Mouse (Mus musculus) activated CD4-positive, CD25-positive, alpha-beta regulatory T cell, adult 9 weeks (primary cell): ENCODE measurements around the gene Olfr1303. TPM values are rescaled to one million over a fixed set of nuclear protein-coding genes. Genes with fewer than 3 reads are reported as not detected.

Experiments
- polyA plus RNA-seq: library from polyadenylated mRNA; unstranded; fragments of 100-300 nt; shearing (Covaris generic); gene quantifications from one replicate; pipeline ENCODE4 v1.2.1, GENCODE M21; 2017

Gene Olfr1303
- polyA plus RNA-seq = not detected

DNA sequence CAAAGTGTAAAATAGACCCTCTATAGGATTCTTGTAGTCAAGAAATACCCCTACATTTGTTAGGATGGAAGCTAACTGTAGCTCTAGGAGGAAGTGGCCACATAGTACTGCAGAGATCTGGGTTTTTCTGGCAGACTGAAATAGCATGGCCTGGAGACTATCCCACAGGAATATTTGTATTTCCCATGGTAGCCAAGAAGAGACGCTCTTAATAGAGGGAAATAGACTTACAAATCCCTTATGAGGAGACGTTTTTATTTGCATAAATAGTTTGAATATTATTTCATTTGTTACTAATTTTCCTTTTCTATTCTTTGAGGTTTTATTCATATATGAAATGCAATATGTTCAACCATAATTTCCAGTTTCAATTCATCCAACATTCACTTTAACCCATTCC, at the start of gene Olfr1303:
Olfr1303 (minus strand) TSS at position 101 of the 400 bp plus-strand sequence.

DNA sequence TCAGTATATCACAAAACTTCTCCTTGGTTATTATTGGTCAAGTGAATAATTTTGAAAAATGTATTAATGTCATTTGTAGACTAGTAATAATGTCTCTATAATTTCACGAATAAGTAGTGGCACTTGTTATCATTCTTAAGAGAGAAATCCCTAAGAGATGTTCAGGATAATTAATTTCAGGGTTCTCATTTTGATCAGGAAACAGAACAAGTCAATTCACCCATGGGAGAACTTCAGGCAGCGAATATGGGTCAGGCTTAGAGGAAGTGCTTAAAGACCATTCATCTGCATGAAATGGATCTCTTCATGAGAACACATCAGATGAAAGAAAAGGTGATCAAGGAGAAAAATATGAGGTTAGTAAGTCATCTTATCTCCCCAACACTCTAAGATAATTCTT, 43.0 kb downstream of the Olfr1303 start, which contains the start of gene Olfr1302:
Olfr1302 (plus strand) TSS at position 301 of the 400 bp plus-strand sequence.

Other genes with a start within 250 kb of the Olfr1303 start
- not detected for gene Olfr1297, start 193.8 kb downstream of the Olfr1303 start, polyA plus RNA-seq
- gene Olfr1298, start 171.1 kb downstream of the Olfr1303 start, polyA plus RNA-seq = not detected
- gene Olfr1299, start 158.9 kb downstream of the Olfr1303 start, polyA plus RNA-seq = not detected
- not detected for gene Olfr1301, start 69.3 kb downstream of the Olfr1303 start, polyA plus RNA-seq
- gene Olfr1302, start 42.9 kb downstream of the Olfr1303 start, polyA plus RNA-seq = not detected
- not detected for gene Olfr1305, start 56.8 kb upstream of the Olfr1303 start, polyA plus RNA-seq
- gene Olfr1306, start 95.9 kb upstream of the Olfr1303 start, polyA plus RNA-seq = not detected
- 0.07 TPM for gene Olfr1307, start 129.1 kb upstream of the Olfr1303 start, polyA plus RNA-seq
- gene Olfr1308, start 144.6 kb upstream of the Olfr1303 start, polyA plus RNA-seq = not detected
- not detected for gene Olfr1309, start 169.9 kb upstream of the Olfr1303 start, polyA plus RNA-seq
- gene Olfr1310, start 192.4 kb upstream of the Olfr1303 start, polyA plus RNA-seq = not detected
- gene Olfr1311, start 204.1 kb upstream of the Olfr1303 start, polyA plus RNA-seq = not detected
- not detected for gene Olfr1312, start 229.9 kb upstream of the Olfr1303 start, polyA plus RNA-seq